Mouse (Mus musculus) WW6 (cell line): ENCODE data around the gene Tprgl.

Experiments used
- DNase-seq: peaks from one replicate; pipeline ENCODE4 v3.0.0-alpha.2; 2013; ENCODE audit warnings: low read depth, low spot score

Gene Tprgl

DNA sequence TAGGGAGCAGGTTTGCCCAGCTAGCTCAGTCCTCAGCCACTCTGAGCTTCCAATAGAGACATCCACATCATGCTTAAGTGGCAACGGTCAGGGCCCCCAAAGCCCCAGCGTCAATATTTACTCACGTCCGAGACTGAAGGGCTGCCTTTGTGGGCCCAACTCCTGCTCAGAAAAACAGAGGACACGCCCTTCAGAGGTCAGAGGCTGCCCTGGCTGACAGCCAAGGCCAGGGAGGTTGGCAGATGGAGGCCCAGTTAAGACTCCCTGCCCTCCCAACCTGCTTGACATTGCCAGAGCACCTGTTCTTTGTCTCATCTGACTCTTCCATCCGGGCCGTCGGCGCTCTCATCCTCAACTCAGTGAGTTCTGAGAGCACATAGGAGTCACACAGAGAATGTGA lies 41.7 kb downstream of the Tprgl start:
- no peak for DNase-seq

DNA sequence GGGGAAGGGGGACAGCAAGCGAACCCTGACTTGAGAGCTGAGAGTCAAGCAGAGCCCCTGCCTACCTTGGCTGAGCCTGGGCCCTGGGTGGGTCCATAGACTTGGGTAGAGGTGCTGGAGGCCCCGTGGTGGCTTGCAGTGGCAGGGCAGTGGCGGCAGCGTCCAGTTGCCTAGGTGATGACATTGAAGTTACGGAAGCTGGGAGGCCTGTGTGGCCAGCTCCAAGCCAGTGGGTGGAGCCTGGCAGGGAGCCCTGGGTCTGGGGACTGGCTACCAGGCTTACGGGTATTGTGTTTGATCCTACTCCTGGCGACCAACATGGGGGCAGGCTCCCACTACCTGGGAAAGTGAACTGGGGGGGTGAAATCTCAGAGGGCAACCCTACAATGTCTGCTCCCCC lies 44.0 kb downstream of the Tprgl start:
- no peak for DNase-seq

DNA sequence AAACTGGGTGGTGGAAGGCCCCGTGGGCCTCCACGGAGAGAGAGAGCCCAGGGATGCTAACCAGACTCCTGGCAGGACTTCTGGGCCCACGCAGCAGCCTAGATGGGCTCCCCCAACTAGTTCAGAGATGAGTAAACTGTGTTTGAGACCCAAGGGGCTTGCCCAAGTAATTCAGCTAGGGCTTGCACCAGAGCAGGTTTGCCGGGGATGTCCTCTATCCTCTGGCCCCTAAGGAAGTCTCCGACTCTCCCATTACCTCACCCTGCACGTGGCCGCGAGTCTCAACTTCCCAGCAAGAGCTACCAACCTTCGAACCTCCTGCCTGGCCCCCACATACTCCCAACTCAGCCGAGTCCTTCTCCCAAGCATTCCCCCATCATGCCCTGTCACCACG lies 50.6 kb downstream of the Tprgl start:
- DNase-seq, result no peak

DNA sequence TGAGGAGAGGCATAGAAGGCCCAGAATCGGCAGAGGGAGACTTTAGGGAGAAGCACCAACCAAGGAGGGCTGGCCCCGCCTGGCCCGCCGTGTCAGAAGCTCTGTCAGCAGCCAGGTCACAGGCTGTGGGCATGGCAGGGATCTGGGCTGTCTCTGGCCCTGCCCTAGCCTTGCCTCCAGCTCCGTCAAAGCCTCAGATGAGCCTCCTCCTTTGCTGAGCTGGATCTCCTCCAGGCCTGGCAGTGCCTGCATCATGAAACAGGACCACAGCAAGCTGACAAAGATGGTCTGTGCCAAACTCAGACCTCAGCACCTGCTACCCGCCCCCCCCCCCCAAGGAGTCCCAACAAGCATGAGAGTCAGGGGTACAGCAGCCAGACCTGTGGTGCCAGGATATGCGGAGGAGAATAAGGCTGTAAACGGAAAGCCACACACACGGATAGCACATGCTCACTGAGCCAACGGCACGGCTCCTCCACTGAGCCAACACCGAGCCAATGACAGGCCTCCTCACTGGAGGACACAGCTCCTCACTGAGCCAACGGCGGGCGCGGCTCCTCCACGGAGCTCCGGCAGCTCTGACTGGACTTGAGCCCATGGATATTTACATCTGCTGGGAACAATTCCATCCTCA lies 51.1 kb downstream of the Tprgl start:
- no peak for DNase-seq
